Mouse (Mus musculus) brain, embryonic 18.5 days (tissue): ENCODE data around the gene Slbp.

ENCODE experiments used
- DNase-seq: peaks from one replicate; pipeline ENCODE4 v3.0.0-alpha.2; 2012; ENCODE audit warnings: low read depth, low spot score

The Slbp gene

GRCm38 (mm10) chr5:33630615-33631014, 21.8 kb downstream of the Slbp start:
- no peak for DNase-seq

DNA sequence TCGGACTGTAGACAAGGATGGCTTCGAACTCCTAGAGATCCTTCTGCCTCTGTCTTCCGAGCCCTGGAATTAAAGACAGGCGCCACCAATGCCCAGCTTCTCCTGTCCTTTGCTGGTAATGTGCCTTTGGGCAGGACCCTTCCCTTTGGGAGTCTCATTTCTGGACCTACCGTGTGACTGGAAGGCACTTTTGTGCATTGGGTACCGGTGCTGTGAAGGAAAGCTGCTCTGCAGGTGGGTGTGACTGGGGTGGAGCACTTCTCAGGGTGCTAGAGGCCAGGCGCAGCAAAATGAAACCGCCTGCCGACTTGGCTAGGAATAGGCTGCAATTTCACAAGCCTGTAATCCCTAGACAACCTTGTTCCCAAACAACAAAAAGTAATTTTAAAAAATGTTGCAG, 22.3 kb downstream of the Slbp start:
- no peak for DNase-seq

GRCm38 (mm10) chr5:33629301-33629987, 22.9 kb downstream of the Slbp start, which contains the start of the genes Fam53a and Gm9903:
Gene Fam53a (minus strand): TSS chr5:33629635.
Gene Gm9903 (plus strand): TSS chr5:33629925.
- DNase-seq = peak; percentile 91

DNA sequence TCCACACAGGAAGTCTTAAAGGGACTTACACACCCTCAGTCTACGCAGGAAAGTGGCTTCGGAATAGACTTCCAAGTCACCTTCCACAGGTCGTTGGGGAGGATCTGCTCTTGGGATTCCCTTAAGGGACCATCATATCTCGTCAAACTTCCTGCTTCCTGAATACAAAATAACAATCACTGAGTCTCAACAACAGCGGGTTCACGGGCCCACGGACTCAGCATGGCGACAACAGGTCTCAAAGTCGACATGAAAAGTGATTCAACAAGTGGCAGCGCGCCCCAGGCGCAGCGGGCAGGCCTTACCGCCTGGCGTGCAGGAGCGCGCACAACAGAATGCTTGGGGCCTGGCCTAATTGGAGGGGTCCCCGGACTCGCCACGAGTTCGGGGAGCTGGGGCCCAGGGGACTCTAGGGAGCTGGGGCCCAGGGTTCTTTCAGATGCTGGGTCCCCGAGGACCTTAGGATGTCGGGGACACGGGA, 23.5 kb downstream of the Slbp start:
- DNase-seq = no peak

DNA sequence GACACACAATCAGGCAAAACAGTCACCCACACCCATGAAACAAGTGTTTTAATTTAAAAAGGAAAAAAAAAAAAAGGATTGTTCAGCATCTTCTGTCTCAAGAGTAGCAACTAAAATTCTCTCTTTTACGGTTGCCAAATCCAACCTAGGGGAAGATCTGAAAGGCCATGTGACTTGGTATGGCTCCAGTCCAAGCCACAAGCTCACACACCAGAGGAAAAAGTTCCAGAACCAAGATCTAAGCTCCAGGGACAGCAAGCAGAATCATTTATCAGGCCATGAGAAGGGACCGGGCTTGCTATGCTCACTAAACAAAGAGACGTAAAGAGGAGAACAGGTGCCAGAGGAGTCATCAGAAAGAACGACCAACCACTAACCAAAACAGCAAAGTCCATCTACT, 24.4 kb downstream of the Slbp start:
- no peak for DNase-seq

DNA sequence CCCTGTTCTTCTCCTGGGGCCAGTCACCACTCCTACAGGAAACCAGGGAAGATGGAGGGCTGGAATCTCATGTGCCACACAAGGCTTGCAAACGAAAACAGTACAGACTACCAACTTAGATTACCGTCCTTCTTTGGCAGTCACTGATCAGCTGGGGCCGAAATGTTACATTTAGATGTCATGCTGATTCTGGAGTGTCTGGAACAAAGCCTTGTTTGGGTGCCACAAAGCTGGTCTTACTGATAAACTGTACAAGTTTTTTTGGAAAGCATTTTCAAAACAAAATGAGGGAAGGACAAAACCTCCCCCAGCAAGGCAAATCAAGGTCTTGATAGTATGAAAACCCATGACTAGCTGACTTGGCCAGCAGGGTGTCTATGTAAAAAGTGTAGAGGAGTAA, 28.6 kb downstream of the Slbp start:
- DNase-seq = no peak

- DNase-seq = no peak
Measured at GRCm38 (mm10) chr5:33622671-33623070, 29.7 kb downstream of the Slbp start.

GRCm38 (mm10) chr5:33614391-33614790, 38.0 kb downstream of the Slbp start:
- DNase-seq = no peak

DNA sequence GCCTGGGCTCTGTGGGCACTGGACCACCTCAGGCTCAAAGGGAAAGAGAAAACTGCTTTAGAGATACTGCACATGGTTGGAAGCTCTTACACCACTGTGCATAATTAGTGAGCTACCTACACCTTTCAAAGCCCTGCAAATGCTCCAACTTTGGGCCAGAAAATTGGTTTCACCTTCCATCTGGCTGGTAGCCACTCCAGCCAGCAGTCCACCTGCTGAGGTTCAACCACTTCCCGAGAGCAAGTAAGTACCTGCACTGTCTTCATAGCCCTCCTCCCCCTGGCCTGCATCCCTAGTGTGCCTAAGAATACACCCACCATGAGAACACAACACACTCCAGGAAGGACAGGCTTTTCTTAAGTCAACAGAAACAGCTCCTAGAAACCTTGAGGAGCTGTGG, 40.6 kb downstream of the Slbp start:
- DNase-seq = no peak

DNA sequence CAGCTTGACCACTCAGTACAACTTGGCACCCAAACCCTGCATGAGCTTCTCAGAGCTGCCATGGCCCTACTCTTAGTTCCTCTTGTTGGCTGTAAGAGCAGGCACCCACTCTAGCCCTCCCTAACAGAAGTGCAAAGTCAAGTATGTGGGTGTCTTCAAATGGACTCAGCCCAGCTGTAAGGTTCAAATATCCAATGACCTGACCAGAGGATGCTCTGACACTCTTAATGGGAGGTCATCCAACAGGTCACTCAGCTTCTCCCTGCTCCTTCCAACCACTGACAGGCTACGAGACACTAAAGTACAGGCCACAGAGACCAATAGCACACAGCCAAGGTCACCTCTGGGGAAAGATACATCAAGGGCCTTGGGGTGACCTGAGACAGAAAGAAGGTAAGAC, 43.1 kb downstream of the Slbp start:
- DNase-seq = no peak

DNA sequence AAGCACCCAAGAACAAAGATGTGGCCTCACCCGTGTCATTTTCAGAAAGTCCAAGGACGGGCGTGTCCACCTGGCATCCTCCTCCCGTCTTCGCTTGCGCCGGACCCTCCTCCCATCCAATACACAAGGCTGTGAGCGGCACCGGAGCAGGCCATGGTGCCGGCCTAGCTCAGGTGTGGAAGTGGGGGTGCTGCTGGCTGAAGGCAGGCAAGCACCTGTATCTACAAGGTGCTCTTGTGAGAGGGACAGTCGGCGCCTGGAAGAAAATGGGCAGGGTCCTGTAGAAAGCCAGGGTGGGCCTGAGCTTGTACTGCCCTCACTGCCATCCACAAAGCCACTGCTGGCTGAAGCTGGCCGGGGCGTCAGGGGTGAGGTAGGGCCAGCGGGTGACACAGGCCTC, 44.9 kb downstream of the Slbp start:
- no peak for DNase-seq

- no peak for DNase-seq
Measured at GRCm38 (mm10) chr5:33606631-33607030, 45.7 kb downstream of the Slbp start.

- no peak for DNase-seq
Measured at GRCm38 (mm10) chr5:33605314-33605713, 47.1 kb downstream of the Slbp start.

DNA sequence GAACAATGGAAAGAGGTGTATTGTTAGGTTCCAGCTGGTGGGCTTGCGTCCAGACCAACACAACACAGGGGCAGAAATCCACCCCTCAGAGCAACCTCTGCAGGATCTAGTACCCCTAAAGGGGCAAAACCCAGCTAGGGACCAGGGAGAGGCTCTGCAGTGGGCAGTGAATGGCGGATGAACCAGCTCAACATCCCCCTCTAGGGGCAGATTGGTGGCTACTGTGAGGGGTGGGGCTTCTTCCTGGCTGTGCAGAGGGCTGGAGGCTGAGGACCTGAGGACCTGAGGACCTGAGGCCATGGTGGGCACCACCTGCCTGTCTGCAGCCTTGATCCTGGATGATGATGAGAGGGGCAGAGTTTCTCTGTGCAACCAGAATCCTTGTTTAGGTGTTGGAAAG, 58.8 kb downstream of the Slbp start:
- DNase-seq = no peak

- peak; percentile 36 for DNase-seq
Measured at GRCm38 (mm10) chr5:33589221-33589888, 63.0 kb downstream of the Slbp start.

DNA sequence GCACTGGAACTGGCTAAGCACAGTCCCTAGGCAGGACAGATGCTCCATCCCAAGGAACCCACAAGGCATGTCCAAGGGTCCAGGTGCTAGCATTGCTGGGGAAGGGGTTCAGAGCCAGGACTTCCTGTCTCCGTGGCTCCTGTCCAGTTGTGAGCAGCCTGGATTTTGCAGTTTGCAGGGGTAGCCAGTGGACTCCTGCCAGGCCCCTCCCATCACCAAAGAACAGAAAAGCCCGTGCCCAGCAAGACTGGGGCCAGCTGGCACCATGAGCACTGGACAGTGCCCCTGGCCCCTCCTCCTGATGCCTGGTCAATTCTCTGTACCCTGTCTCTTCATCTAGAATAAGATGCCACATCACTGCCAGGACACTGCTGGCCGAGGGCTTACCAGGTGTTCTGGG, 64.3 kb downstream of the Slbp start:
- DNase-seq = no peak

- DNase-seq = no peak
Measured at GRCm38 (mm10) chr5:33587498-33588058, 64.8 kb downstream of the Slbp start.
